ENCODE assay signal across 15 mouse cellular contexts in genomic region chr8:125755896-125756295, GRCm38 (mm10). TPM values are rescaled to one million over a fixed set of nuclear protein-coding genes. Genes with fewer than 3 reads are reported as not detected.
DNase-seq lines count a peak whose midpoint lies in the region; ATAC-seq and TF ChIP-seq lines count a peak whose summit lies in the region.
"Had no signal": no experiment of that assay in that cellular context is flagged by ENCODE, and none has a peak within 500 bp of the region (broad histone marks: within the 10 kb centered on the region; RNA-seq: fewer than 3 reads in every experiment).

No protein-coding gene starts in this region.

- H3K36me3 ChIP-seq in midbrain, postnatal 0 days (ENCODE audit: insufficient read depth, low read length): peaks cover 27% of the 10 kb centered on the region
- H3K36me3 ChIP-seq in midbrain, embryonic 13.5 days: peaks cover 21% of the 10 kb centered on the region
- H3K36me3 ChIP-seq in heart, embryonic 12.5 days: no peaks in the 10 kb centered on the region
- no peaks in the 10 kb centered on the region for H3K36me3 ChIP-seq in hindbrain, postnatal 0 days (ENCODE audit: insufficient read depth, low read length)
- H3K36me3 ChIP-seq: limb, embryonic 15.5 days had no signal

- no peak overlapping the region for H3K4me2 ChIP-seq in midbrain, postnatal 0 days (ENCODE audit: low read depth, low read length, poor library complexity, severe bottlenecking)
- H3K4me2 ChIP-seq in midbrain, embryonic 13.5 days (replicated peaks): no peak overlapping the region
- H3K4me2 ChIP-seq in heart, embryonic 12.5 days: no peak overlapping the region
- no peak overlapping the region for H3K4me2 ChIP-seq in hindbrain, postnatal 0 days (ENCODE audit: low read depth, low read length)
- H3K4me2 ChIP-seq: limb, embryonic 15.5 days; lung, embryonic 14.5 days had no signal

- H3K27ac ChIP-seq in midbrain, postnatal 0 days (ENCODE audit: low read depth, low read length): no peak overlapping the region; the same call in 1 of the 2 replicates
- no peak overlapping the region for H3K27ac ChIP-seq in midbrain, embryonic 13.5 days
- H3K27ac ChIP-seq in heart, embryonic 12.5 days (ENCODE audit: poor library complexity, severe bottlenecking): peak overlapping the region; percentile 47; the same call in 1 of the 2 replicates
- H3K27ac ChIP-seq in hindbrain, postnatal 0 days: peak overlapping the region; percentile 55; the same call in 1 of the 2 replicates
- H3K27ac ChIP-seq: limb, embryonic 15.5 days had no signal

- TF ChIP-seq CTCF in midbrain, postnatal 0 days (IDR thresholded peaks at IDR 0.05): no peak
- TF ChIP-seq CTCF in hindbrain, postnatal 0 days (IDR thresholded peaks at IDR 0.05; ENCODE audit: low read depth): no peak

- WGBS in midbrain, postnatal 0 days: 67% methylated on average over 8 of the region's 8 CpGs
- WGBS in midbrain, embryonic 13.5 days: 75% methylated on average over 8 of the region's 8 CpGs
- WGBS in heart, embryonic 12.5 days: 62% methylated on average over 8 of the region's 8 CpGs
- 42% methylated on average over 8 of the region's 8 CpGs for WGBS in hindbrain, postnatal 0 days

- H3K4me3 ChIP-seq in midbrain, postnatal 0 days (ENCODE audit: low read depth, low read length): no peak overlapping the region
- no peak overlapping the region for H3K4me3 ChIP-seq in midbrain, embryonic 13.5 days (replicated peaks)
- H3K4me3 ChIP-seq in heart, embryonic 12.5 days: no peak overlapping the region
- H3K4me3 ChIP-seq in hindbrain, postnatal 0 days (ENCODE audit: low read length): no peak overlapping the region
- H3K4me3 ChIP-seq: limb, embryonic 15.5 days had no signal

- H3K9ac ChIP-seq in midbrain, postnatal 0 days (replicated peaks; ENCODE audit: low read length, poor library complexity, severe bottlenecking): no peak overlapping the region
- H3K9ac ChIP-seq in midbrain, embryonic 13.5 days (replicated peaks): no peak overlapping the region
- H3K9ac ChIP-seq in heart, embryonic 12.5 days: no peak overlapping the region
- H3K9ac ChIP-seq in hindbrain, postnatal 0 days (replicated peaks; ENCODE audit: low read length): no peak overlapping the region
- H3K9ac ChIP-seq: limb, embryonic 15.5 days; lung, embryonic 14.5 days had no signal

- ATAC-seq in midbrain, postnatal 0 days (ENCODE audit: low FRiP score): no peak
- ATAC-seq in midbrain, embryonic 13.5 days: no peak
- no peak for ATAC-seq in heart, embryonic 12.5 days (ENCODE audit: insufficient number of reproducible peaks, low FRiP score)
- ATAC-seq in hindbrain, postnatal 0 days: peak; percentile 8; the same call in 1 of the 2 replicates
- no peak for ATAC-seq in activated CD4-positive, CD25-positive, alpha-beta regulatory T cell, adult 4 months
- ATAC-seq: Patski had no signal

- DNase-seq in midbrain, postnatal 0 days (ENCODE audit: low spot score): peak; percentile 24
- peak; percentile 48 for DNase-seq in cerebellum, adult 9-11 months
- peak; percentile 41 for DNase-seq in hindbrain, postnatal 0 days (ENCODE audit: low spot score)
- DNase-seq in natural killer cell, adult 2 months (ENCODE audit: low spot score in 2 of 2): no peak
- no peak for DNase-seq in thymus, postnatal 36 days
- DNase-seq: adrenal gland, adult 8-10 months; kidney, adult 11 months; kidney, postnatal 36 days; layer of hippocampus, postnatal 36 days had no signal

- H3K27me3 ChIP-seq in midbrain, postnatal 0 days (ENCODE audit: insufficient read depth, low read length): no peaks in the 10 kb centered on the region
- no peaks in the 10 kb centered on the region for H3K27me3 ChIP-seq in midbrain, embryonic 13.5 days
- H3K27me3 ChIP-seq in heart, embryonic 12.5 days (replicated peaks): no peaks in the 10 kb centered on the region; the same call in none of the 2 replicates
- no peaks in the 10 kb centered on the region for H3K27me3 ChIP-seq in hindbrain, postnatal 0 days (ENCODE audit: insufficient read depth, low read length)
- H3K27me3 ChIP-seq: limb, embryonic 15.5 days; Patski had no signal

- no peaks in the 10 kb centered on the region for H3K4me1 ChIP-seq in midbrain, postnatal 0 days (ENCODE audit: insufficient read depth, low read length)
- H3K4me1 ChIP-seq in midbrain, embryonic 13.5 days (replicated peaks): peaks cover 10% of the 10 kb centered on the region; the same call in 1 of the 2 replicates
- H3K4me1 ChIP-seq in heart, embryonic 12.5 days (replicated peaks): peaks cover 28% of the 10 kb centered on the region
- H3K4me1 ChIP-seq in hindbrain, postnatal 0 days (ENCODE audit: insufficient read depth, low read length): peaks cover 9% of the 10 kb centered on the region

- H3K9me3 ChIP-seq in midbrain, postnatal 0 days (ENCODE audit: low read length): no peaks in the 10 kb centered on the region
- H3K9me3 ChIP-seq in midbrain, embryonic 13.5 days: no peaks in the 10 kb centered on the region
- no peaks in the 10 kb centered on the region for H3K9me3 ChIP-seq in heart, embryonic 12.5 days (replicated peaks)
- H3K9me3 ChIP-seq in hindbrain, postnatal 0 days (ENCODE audit: low read length): no peaks in the 10 kb centered on the region
- H3K9me3 ChIP-seq: limb, embryonic 15.5 days had no signal

RNA-seq across cellular contexts. Expression of gene Ntpcr, which starts 26.1 kb away (rescaled TPM):
- 23.5 and 24.1 TPM in 2 replicates for total RNA-seq in midbrain, postnatal 0 days (2014; rRNA removed)
- 32.2 and 35.2 TPM in 2 replicates for polyA plus RNA-seq in midbrain, postnatal 0 days (2015; fragmentation: Nextera tagmentation; extraction: Ambion mirVana)
- 21.9 and 24.2 TPM in 2 replicates for polyA plus RNA-seq in midbrain, embryonic 13.5 days (2015; fragmentation: Nextera tagmentation; extraction: Ambion mirVana)
- 24.5 and 25.3 TPM in 2 replicates for polyA plus RNA-seq in heart, embryonic 12.5 days (2016; fragmentation: Nextera tagmentation; extraction: Ambion mirVana)
- total RNA-seq in hindbrain, postnatal 0 days (2014; rRNA removed): 24.9 and 37.1 TPM in 2 replicates
- 35.1 and 35.2 TPM in 2 replicates for polyA plus RNA-seq in hindbrain, postnatal 0 days (2015; fragmentation: Nextera tagmentation; extraction: Ambion mirVana)
- 10 to 100 TPM; 31.1 to 34.3 TPM for polyA plus RNA-seq in activated CD4-positive, CD25-positive, alpha-beta regulatory T cell, adult 4 months (2017; shearing (Covaris generic))

Comparison
In these comparisons a context has a peak if more than half of its experiments do, and no peak if none do; other contexts are left out.
1. DNase-seq: peak in midbrain, postnatal 0 days (single experiment), cerebellum, adult 9-11 months (single experiment) and hindbrain, postnatal 0 days (single experiment); none in natural killer cell, adult 2 months (0 of 2) and thymus, postnatal 36 days (0 of 2).
2. H3K27ac ChIP-seq: peak in heart, embryonic 12.5 days (single experiment) and hindbrain, postnatal 0 days (single experiment); none in midbrain, postnatal 0 days (single experiment) and midbrain, embryonic 13.5 days (single experiment).